Mouse (Mus musculus) testis, adult 2 months (tissue): ENCODE data around the gene Atat1.
A peak's percentile ranks its signal among the peaks of the same experiment; 100 is the strongest.

Experiments used
- CTCF ChIP-seq: fragments of 200-500 bp; IDR thresholded peaks from 2 replicates; pipeline ENCODE4 v1.5.1; 2012; ENCODE audit warnings: low read depth, mild to moderate bottlenecking, inconsistent platforms, low read length, moderate library complexity; ENCODE audit not compliant: control insufficient read depth, insufficient read depth, insufficient replicate concordance
- POLR2A ChIP-seq: fragments of 200-500 bp; IDR thresholded peaks from 2 replicates; pipeline ENCODE4 v1.6.1; 2012; ENCODE audit warnings: low read depth, mild to moderate bottlenecking, inconsistent platforms, low read length, moderate library complexity; ENCODE audit not compliant: control insufficient read depth

DNA sequence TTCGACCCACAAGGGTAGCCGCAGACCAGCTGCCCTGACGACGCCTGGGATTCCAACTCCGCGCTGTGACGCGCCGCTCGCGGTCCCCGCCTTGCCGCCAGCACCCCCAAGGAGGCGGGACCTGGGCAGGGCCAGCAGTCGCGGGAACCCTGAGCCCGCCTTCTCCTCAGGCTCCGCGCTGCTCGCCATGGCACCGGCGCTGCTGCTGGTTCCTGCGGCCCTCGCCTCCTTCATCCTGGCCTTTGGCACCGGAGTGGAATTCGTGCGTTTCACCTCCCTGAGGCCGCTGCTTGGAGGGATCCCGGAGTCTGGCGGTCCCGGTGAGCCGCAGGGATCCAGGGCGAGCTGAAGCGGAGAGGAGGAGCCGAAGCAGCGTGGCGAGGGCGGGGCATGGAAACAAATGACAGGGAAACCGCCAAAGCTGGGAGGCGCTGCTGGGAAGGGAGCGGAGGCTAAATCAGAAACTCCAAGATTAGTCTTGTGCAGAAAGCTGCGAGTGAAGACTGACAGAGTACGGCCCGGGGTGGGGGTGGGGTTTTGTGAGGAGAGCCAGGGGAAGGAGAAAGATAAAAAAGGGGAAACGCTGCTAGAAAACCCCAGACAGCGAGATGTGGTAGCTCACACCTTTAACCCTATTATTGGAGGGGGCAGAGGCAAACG lies 48.5 kb downstream of the Atat1 start, which contains the start of gene Nrm:
- TF ChIP-seq POLR2A (peak; percentile 69), CTCF (no peak)
